Comparison of ENCODE assay signal across 20 mouse cellular contexts in genomic region chr6:113942355-113942754, GRCm38 (mm10).
DNase-seq lines count a peak whose midpoint lies in the region; ATAC-seq lines count a peak whose summit lies in the region.
"Had no signal": no experiment of that assay in that cellular context is flagged by ENCODE, and none has a peak within 500 bp of the region (broad histone marks: within the 10 kb centered on the region; RNA-seq: fewer than 3 reads in every experiment).

No protein-coding gene starts in this region.

- H3K4me2 ChIP-seq in forebrain, embryonic 11.5 days (ENCODE audit: low read depth, low read length, severe bottlenecking): no peak overlapping the region
- H3K4me2 ChIP-seq in forebrain, embryonic 15.5 days (replicated peaks): no peak overlapping the region
- peak overlapping the region; percentile 18; the same call in 1 of the 2 replicates for H3K4me2 ChIP-seq in forebrain, embryonic 13.5 days
- no peak overlapping the region for H3K4me2 ChIP-seq in midbrain, embryonic 16.5 days (ENCODE audit: low read length)
- H3K4me2 ChIP-seq: hindbrain, embryonic 13.5 days had no signal

- H3K4me3 ChIP-seq in forebrain, embryonic 11.5 days (ENCODE audit: low read depth, low read length): no peak overlapping the region
- H3K4me3 ChIP-seq in forebrain, embryonic 15.5 days: no peak overlapping the region
- H3K4me3 ChIP-seq in forebrain, embryonic 13.5 days: no peak overlapping the region
- no peak overlapping the region for H3K4me3 ChIP-seq in midbrain, embryonic 16.5 days (ENCODE audit: low read depth, low read length)
- H3K4me3 ChIP-seq: embryonic facial prominence, embryonic 10.5 days; gastrocnemius, adult 2 months; hindbrain, embryonic 13.5 days had no signal

- ATAC-seq in forebrain, embryonic 11.5 days (replicated peaks; ENCODE audit: low FRiP score): peak; percentile 60
- no peak for ATAC-seq in forebrain, embryonic 15.5 days (replicated peaks)
- peak; percentile 13; the same call in 1 of the 2 replicates for ATAC-seq in forebrain, embryonic 13.5 days
- ATAC-seq in midbrain, embryonic 16.5 days: peak; percentile 45; the same call in 1 of the 2 replicates
- ATAC-seq: activated CD4-positive, CD25-positive, alpha-beta regulatory T cell, adult 4 months; hindbrain, postnatal 0 days had no signal

- no peaks in the 10 kb centered on the region for H3K9me3 ChIP-seq in forebrain, embryonic 11.5 days (ENCODE audit: control insufficient read depth, low read length)
- H3K9me3 ChIP-seq in forebrain, embryonic 15.5 days: no peaks in the 10 kb centered on the region
- H3K9me3 ChIP-seq in forebrain, embryonic 13.5 days (replicated peaks): no peaks in the 10 kb centered on the region
- H3K9me3 ChIP-seq in midbrain, embryonic 16.5 days (replicated peaks; ENCODE audit: control insufficient read depth, low read length, poor library complexity, severe bottlenecking): no peaks in the 10 kb centered on the region
- H3K9me3 ChIP-seq: embryonic facial prominence, embryonic 10.5 days; hindbrain, embryonic 13.5 days had no signal

- H3K36me3 ChIP-seq in forebrain, embryonic 11.5 days (ENCODE audit: control insufficient read depth, insufficient read depth, low read length): no peaks in the 10 kb centered on the region
- no peaks in the 10 kb centered on the region for H3K36me3 ChIP-seq in forebrain, embryonic 15.5 days
- H3K36me3 ChIP-seq in forebrain, embryonic 13.5 days (ENCODE audit: poor library complexity, severe bottlenecking): no peaks in the 10 kb centered on the region
- no peaks in the 10 kb centered on the region for H3K36me3 ChIP-seq in midbrain, embryonic 16.5 days (ENCODE audit: control insufficient read depth, insufficient read depth, low read length)
- H3K36me3 ChIP-seq: embryonic facial prominence, embryonic 10.5 days; hindbrain, embryonic 13.5 days had no signal

- no peaks in the 10 kb centered on the region for H3K27me3 ChIP-seq in forebrain, embryonic 11.5 days (ENCODE audit: control insufficient read depth, insufficient read depth, low read length)
- no peaks in the 10 kb centered on the region for H3K27me3 ChIP-seq in forebrain, embryonic 15.5 days
- 0 out of 2 replicates have a peak, but pooled peaks cover 4% of the 10 kb centered on the region for H3K27me3 ChIP-seq in forebrain, embryonic 13.5 days
- peaks cover 2% of the 10 kb centered on the region for H3K27me3 ChIP-seq in midbrain, embryonic 16.5 days (ENCODE audit: control insufficient read depth, insufficient read depth, low read depth, low read length)
- H3K27me3 ChIP-seq: hindbrain, embryonic 13.5 days had no signal

- 0 out of 2 replicates have a peak overlapping the region, but pooled peaks have one; percentile 7 for H3K27ac ChIP-seq in forebrain, embryonic 11.5 days (ENCODE audit: low read depth, low read length)
- no peak overlapping the region for H3K27ac ChIP-seq in forebrain, embryonic 15.5 days (replicated peaks)
- 0 out of 2 replicates have a peak overlapping the region, but pooled peaks have one; percentile 0 for H3K27ac ChIP-seq in forebrain, embryonic 13.5 days
- no peak overlapping the region for H3K27ac ChIP-seq in midbrain, embryonic 16.5 days (ENCODE audit: low read length)
- H3K27ac ChIP-seq: embryonic facial prominence, embryonic 10.5 days; gastrocnemius, adult 2 months; hindbrain, embryonic 13.5 days; hindbrain, postnatal 0 days had no signal

- H3K4me1 ChIP-seq in forebrain, embryonic 11.5 days (replicated peaks; ENCODE audit: control insufficient read depth, insufficient read depth, low read length): peaks cover 10% of the 10 kb centered on the region
- H3K4me1 ChIP-seq in forebrain, embryonic 15.5 days: peaks cover 7% of the 10 kb centered on the region
- peaks cover 30% of the 10 kb centered on the region for H3K4me1 ChIP-seq in forebrain, embryonic 13.5 days
- peaks cover 5% of the 10 kb centered on the region; the same call in 1 of the 2 replicates for H3K4me1 ChIP-seq in midbrain, embryonic 16.5 days (ENCODE audit: control insufficient read depth, insufficient read depth, low read length)

- no peak overlapping the region for H3K9ac ChIP-seq in forebrain, embryonic 11.5 days (ENCODE audit: low read length)
- no peak overlapping the region for H3K9ac ChIP-seq in forebrain, embryonic 15.5 days (replicated peaks)
- no peak overlapping the region for H3K9ac ChIP-seq in forebrain, embryonic 13.5 days
- no peak overlapping the region for H3K9ac ChIP-seq in midbrain, embryonic 16.5 days (ENCODE audit: low read depth, low read length)
- H3K9ac ChIP-seq: hindbrain, embryonic 13.5 days had no signal

- peak; percentile 72 for DNase-seq in forebrain, embryonic 11.5 days (ENCODE audit: low spot score)
- DNase-seq in ZHBTc4 (ENCODE audit: low read depth, low spot score): peak; percentile 25
- DNase-seq in yolk sac, embryonic 10.5 days (ENCODE audit: low spot score): no peak
- no peak for DNase-seq in frontal cortex, postnatal 25 days (ENCODE audit: low spot score in 2 of 2)
- DNase-seq: adrenal gland, postnatal 14 days; cerebellum, adult 18-20 months; cerebellum, adult 9-11 months; cerebellum, postnatal 36 days; gastrocnemius, adult 2 months; gastrocnemius, postnatal 36 days; heart, adult 11 months; heart, postnatal 10 days; heart, postnatal 4 days had no signal

- WGBS in forebrain, embryonic 11.5 days: 18% methylated on average over 12 of the region's 12 CpGs
- 4% methylated on average over 12 of the region's 12 CpGs for WGBS in forebrain, embryonic 15.5 days
- WGBS in forebrain, embryonic 13.5 days: 5% methylated on average over 12 of the region's 12 CpGs
- WGBS in midbrain, embryonic 16.5 days: 20% methylated on average over 12 of the region's 12 CpGs

Comparison
In these comparisons a context has a peak if more than half of its experiments do, and no peak if none do; other contexts are left out.
1. H3K27ac ChIP-seq: peak in forebrain, embryonic 11.5 days (single experiment) and forebrain, embryonic 13.5 days (single experiment); none in forebrain, embryonic 15.5 days (single experiment) and midbrain, embryonic 16.5 days (single experiment).
2. DNase-seq: peak in forebrain, embryonic 11.5 days (single experiment) and ZHBTc4 (single experiment); none in yolk sac, embryonic 10.5 days (single experiment) and frontal cortex, postnatal 25 days (0 of 2).